Mouse (Mus musculus) megakaryocyte progenitor cell, adult 5-6 weeks (primary cell): ENCODE measurements around the gene Btbd35f18. TPM values are rescaled to one million over a fixed set of nuclear protein-coding genes. Genes with fewer than 3 reads are reported as not detected.
"Not testable (repeated sequence)": the region's sequence is repeated elsewhere in the genome, so short reads cannot be mapped to it uniquely, and the experiment has no call there.

Source experiments
- ATAC-seq: replicated peaks from 2 replicates; pipeline ENCODE4 v1.8.0; 2016; ENCODE audit warnings: mild to moderate bottlenecking, moderate TSS enrichment, inconsistent platforms; ENCODE audit not compliant: poor library complexity
- total RNA-seq, 2 experiments: library from RNA; stranded (forward) in 1 of 2; stranded (reverse) in 1 of 2; fragments of 157-497, 149-512 nt in 1 of 2; fragments of 200-1000 nt in 1 of 2; gene quantifications; 2 replicates each; pipeline versions ENCODE4 v1.2.3 to v1.2.4; 2015 to 2017

Gene Btbd35f18
- total RNA-seq (2015) (not detected in 2 replicates), total RNA-seq (2017) (not detected in 2 replicates)

GRCm38 (mm10) chrX:3699933-3700332, at the start of gene Btbd35f18:
Btbd35f18 (plus strand) TSS chrX:3700233.
- not testable (repeated sequence) for ATAC-seq

Other genes with a start within 250 kb of the Btbd35f18 start
- gene Btbd35f10, start 52.7 kb downstream of the Btbd35f18 start, total RNA-seq (2015) = not detected in 2 replicates
- gene Btbd35f10, start 52.7 kb downstream of the Btbd35f18 start, total RNA-seq (2017) = not detected in 2 replicates